Mouse (Mus musculus) spleen, adult 2 months (tissue): ENCODE data around the gene Lig3.

Experiments
- CTCF ChIP-seq: fragments of 200-500 bp; IDR thresholded peaks from 2 replicates; pipeline ENCODE4 v1.5.1; 2011; ENCODE audit warnings: mild to moderate bottlenecking, inconsistent platforms; ENCODE audit not compliant: insufficient read depth, insufficient read length, insufficient replicate concordance; ENCODE audit errors: extremely low read depth
- POLR2A ChIP-seq: fragments of 200-500 bp; IDR thresholded peaks from 2 replicates; pipeline ENCODE4 v1.6.1; 2011; ENCODE audit warnings: low read depth, low read length, inconsistent platforms

DNA sequence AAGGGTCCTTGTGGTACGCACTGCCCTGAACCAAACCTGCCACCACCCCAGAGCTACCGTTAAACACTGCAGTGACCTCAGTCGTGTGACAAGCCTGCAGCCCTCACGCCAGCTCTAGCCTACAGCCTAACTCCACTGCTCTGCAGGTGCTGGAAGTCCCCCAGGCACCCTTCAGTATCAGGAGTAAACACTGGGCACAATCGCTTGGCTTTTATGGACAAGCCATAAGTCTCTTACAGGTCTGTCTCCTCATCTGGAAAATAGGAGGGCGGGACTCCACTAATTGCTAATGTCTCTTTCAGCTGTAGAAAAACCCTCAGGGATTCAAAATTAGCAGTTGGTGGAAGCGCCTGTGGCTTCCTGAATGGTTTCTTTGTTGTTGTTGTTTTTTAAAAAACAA, 56.3 kb downstream of the Lig3 start:
- TF ChIP-seq CTCF (no peak), POLR2A (no peak)
